Mouse (Mus musculus): ENCODE results near the gene Etv2.

Gene Etv2

GRCm38 (mm10) chr7:30588676-30589434 is 46.8 kb downstream of the Etv2 start, which contains the start of gene Kmt2b:
Gene Kmt2b (minus strand): TSS chr7:30588726.
- DNase-seq (ENCODE audit: low spot score) = peak; percentile 86

DNA sequence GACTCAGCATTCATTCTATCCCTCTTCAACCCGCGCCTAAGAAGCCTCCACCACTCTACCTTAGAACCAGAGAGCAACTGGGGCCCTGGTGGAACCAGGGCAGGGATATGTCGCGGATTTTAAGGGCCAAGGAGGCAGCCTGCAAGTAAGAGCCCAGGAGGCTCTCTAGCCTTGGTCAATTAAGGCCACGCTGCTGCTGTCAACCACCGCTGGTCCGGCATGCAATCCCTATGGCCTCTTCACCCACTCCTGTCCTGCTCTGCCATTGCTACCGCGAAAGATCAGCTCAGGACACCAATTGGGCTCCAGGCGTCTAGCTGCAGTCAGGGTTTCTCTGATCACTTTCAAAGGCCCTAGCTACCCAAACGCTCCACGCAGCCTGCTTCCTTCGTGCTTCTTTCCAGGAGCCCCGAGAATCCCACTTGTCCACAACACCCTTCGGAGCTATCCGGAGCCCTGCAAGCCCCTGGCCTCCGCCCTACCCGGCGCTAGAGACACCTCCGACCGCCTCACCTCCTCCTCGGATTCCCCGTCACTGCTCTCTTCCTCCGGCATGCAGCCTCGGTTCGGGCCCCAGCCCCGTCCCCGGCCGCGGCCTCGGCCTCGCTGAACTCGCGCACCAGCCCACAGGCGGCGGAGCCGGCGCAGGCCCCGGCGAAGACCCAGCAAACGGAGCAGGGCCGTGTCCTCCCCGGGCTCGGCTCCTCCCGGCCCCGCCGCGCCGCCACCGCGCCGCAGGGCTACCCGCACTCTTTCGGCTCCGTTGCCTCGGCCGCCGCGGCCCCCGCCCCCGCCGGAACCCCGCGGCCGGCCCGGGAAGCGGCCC is 47.6 kb downstream of the Etv2 start:
- DNase-seq (ENCODE audit: low spot score) = peak; percentile 48

GRCm38 (mm10) chr7:30586455-30587020 is 49.1 kb downstream of the Etv2 start:
- no peak for DNase-seq (ENCODE audit: low spot score)

- DNase-seq (ENCODE audit: low spot score) = no peak
These were observed 50.5 kb downstream of the Etv2 start for GRCm38 (mm10) chr7:30585170-30585569.

DNA sequence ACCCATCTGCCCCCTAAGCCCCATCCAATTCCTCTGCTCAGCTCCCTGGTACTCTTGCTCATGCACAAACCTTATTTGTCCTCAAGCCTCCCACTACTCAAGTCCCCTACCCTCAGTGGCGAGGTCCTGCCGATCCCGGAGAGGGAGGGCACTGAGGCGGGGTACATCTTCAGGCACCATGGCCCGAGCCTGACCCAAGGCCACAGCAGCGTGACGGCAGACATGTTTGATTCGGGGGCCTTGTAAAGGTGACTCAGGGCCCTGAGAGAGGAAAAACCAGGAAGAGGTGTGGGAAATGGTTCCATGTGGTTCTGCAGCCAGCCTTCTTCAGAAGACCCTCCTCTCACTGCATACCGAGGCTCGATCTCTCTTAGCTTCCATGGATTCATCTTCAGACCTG is 51.3 kb downstream of the Etv2 start:
- no peak for DNase-seq (ENCODE audit: low spot score)
